Comparison of ENCODE assay signal across 33 mouse cellular contexts in genomic region chr11:103004852-103005251, GRCm38 (mm10). TPM values are rescaled to one million over a fixed set of nuclear protein-coding genes. Genes with fewer than 3 reads are reported as not detected.
DNase-seq lines count a peak whose midpoint lies in the region; ATAC-seq and TF ChIP-seq lines count a peak whose summit lies in the region.
"Had no signal": no experiment of that assay in that cellular context is flagged by ENCODE, and none has a peak within 500 bp of the region (broad histone marks: within the 10 kb centered on the region; RNA-seq: fewer than 3 reads in every experiment).

No protein-coding gene starts in this region.

- ATAC-seq in lung, postnatal 0 days = no peak
- ATAC-seq in limb, embryonic 15.5 days (ENCODE audit: insufficient number of reproducible peaks, low FRiP score, low TSS enrichment, low read depth) = no peak
- ATAC-seq in stomach, embryonic 16.5 days (ENCODE audit: insufficient read depth, low FRiP score) = no peak
- ATAC-seq in megakaryocyte-erythroid progenitor cell, adult 5-6 weeks (replicated peaks; ENCODE audit: low FRiP score, low TSS enrichment, poor library complexity, severe bottlenecking) = no peak
- ATAC-seq: CD4-positive, CD25-positive, alpha-beta regulatory T cell, adult 4 months; forebrain, embryonic 13.5 days; intestine, postnatal 0 days; midbrain, embryonic 15.5 days had no signal

- H3K27ac ChIP-seq in left cerebral cortex, adult 2 months = peak overlapping the region; percentile 53; the same call in 1 of the 2 replicates
- H3K27ac ChIP-seq in lung, postnatal 0 days (ENCODE audit: low read length) = peak overlapping the region; percentile 27; the same call in 1 of the 2 replicates
- 0 out of 2 replicates have a peak overlapping the region, but pooled peaks have one; percentile 57 for H3K27ac ChIP-seq in limb, embryonic 15.5 days
- 0 out of 2 replicates have a peak overlapping the region, but pooled peaks have one; percentile 48 for H3K27ac ChIP-seq in stomach, embryonic 16.5 days (ENCODE audit: low read length)
- H3K27ac ChIP-seq: forebrain, embryonic 13.5 days; heart, adult 2 months; hindbrain, embryonic 14.5 days; midbrain, embryonic 15.5 days; neural tube, embryonic 13.5 days had no signal

- H3K9ac ChIP-seq in lung, postnatal 0 days (replicated peaks; ENCODE audit: low read depth) = no peak overlapping the region
- H3K9ac ChIP-seq in limb, embryonic 15.5 days = no peak overlapping the region
- no peak overlapping the region for H3K9ac ChIP-seq in stomach, embryonic 16.5 days (ENCODE audit: low read length)
- H3K9ac ChIP-seq: forebrain, embryonic 13.5 days; heart, embryonic 12.5 days; hindbrain, embryonic 14.5 days; lung, embryonic 14.5 days; midbrain, embryonic 15.5 days; neural tube, embryonic 13.5 days; stomach, embryonic 15.5 days had no signal

- H3K36me3 ChIP-seq in lung, postnatal 0 days (ENCODE audit: insufficient read depth, low read length) = no peaks in the 10 kb centered on the region
- peaks cover 11% of the 10 kb centered on the region; the same call in 1 of the 2 replicates for H3K36me3 ChIP-seq in limb, embryonic 15.5 days
- H3K36me3 ChIP-seq in stomach, embryonic 16.5 days (ENCODE audit: control insufficient read depth, insufficient read depth, low read length) = no peaks in the 10 kb centered on the region
- H3K36me3 ChIP-seq: midbrain, embryonic 15.5 days had no signal

- no peak for TF ChIP-seq CTCF in left cerebral cortex, adult 2 months (IDR thresholded peaks at IDR 0.05)
- TF ChIP-seq CTCF in lung, postnatal 0 days (IDR thresholded peaks at IDR 0.05) = no peak

- intact Hi-C loops in left cerebral cortex, adult 2 months (cut with DNase I) = no loop called here
- intact Hi-C loops in left cerebral cortex, postnatal 25 days (cut with DNase I) = no loop called here

- H3K4me3 ChIP-seq in left cerebral cortex, adult 2 months = no peak overlapping the region
- H3K4me3 ChIP-seq in lung, postnatal 0 days (ENCODE audit: low read depth, low read length) = no peak overlapping the region
- no peak overlapping the region for H3K4me3 ChIP-seq in limb, embryonic 15.5 days
- H3K4me3 ChIP-seq in stomach, embryonic 16.5 days (replicated peaks; ENCODE audit: low read length) = no peak overlapping the region
- H3K4me3 ChIP-seq: forebrain, embryonic 13.5 days; heart, adult 2 months; heart, embryonic 12.5 days; midbrain, embryonic 15.5 days; neural tube, embryonic 13.5 days; stomach, embryonic 15.5 days had no signal

- H3K9me3 ChIP-seq in lung, postnatal 0 days (ENCODE audit: low read length) = no peaks in the 10 kb centered on the region
- H3K9me3 ChIP-seq in limb, embryonic 15.5 days = no peaks in the 10 kb centered on the region
- H3K9me3 ChIP-seq in stomach, embryonic 16.5 days (replicated peaks; ENCODE audit: control insufficient read depth, low read length) = no peaks in the 10 kb centered on the region
- H3K9me3 ChIP-seq: forebrain, embryonic 13.5 days; heart, embryonic 12.5 days; midbrain, embryonic 15.5 days; neural tube, embryonic 13.5 days; stomach, embryonic 15.5 days had no signal

- no peak for DNase-seq in left cerebral cortex, adult 2 months (ENCODE audit: extremely low spot score in 1 of 2, low spot score in 2 of 2)
- DNase-seq in left cerebral cortex, postnatal 25 days (ENCODE audit: low spot score in 2 of 2) = no peak
- no peak for DNase-seq in lung, postnatal 0 days (ENCODE audit: low spot score)
- DNase-seq in lung, postnatal 4 days = no peak
- DNase-seq: adrenal gland, adult 2 months; adrenal gland, postnatal 36 days; cerebellum, adult 11 months; cerebellum, adult 9-10 months; cerebellum, postnatal 36 days; gastrocnemius, postnatal 36 days; heart, adult 2 months; kidney, adult 9 months; kidney, postnatal 10 days; layer of hippocampus, adult 9-11 months; lung, embryonic 14.5 days; retina, postnatal 1 day; right cerebral cortex, postnatal 14 days; thymus, adult 2 months; thymus, postnatal 36 days had no signal

- WGBS in lung, postnatal 0 days = 87% methylated on average over 1 of the region's 1 CpGs
- 88% methylated on average over 1 of the region's 1 CpGs for WGBS in limb, embryonic 15.5 days
- WGBS in stomach, embryonic 16.5 days = 88% methylated on average over 1 of the region's 1 CpGs

- no peak for TF ChIP-seq EP300 in lung, postnatal 0 days (IDR thresholded peaks at IDR 0.05)

- no peak overlapping the region for H3K4me2 ChIP-seq in lung, postnatal 0 days (replicated peaks; ENCODE audit: low read depth, low read length)
- H3K4me2 ChIP-seq in limb, embryonic 15.5 days = no peak overlapping the region
- H3K4me2 ChIP-seq in stomach, embryonic 16.5 days (ENCODE audit: low read depth, low read length) = no peak overlapping the region
- H3K4me2 ChIP-seq: forebrain, embryonic 13.5 days; heart, embryonic 12.5 days; hindbrain, embryonic 14.5 days; lung, embryonic 14.5 days; midbrain, embryonic 15.5 days; neural tube, embryonic 13.5 days; stomach, embryonic 15.5 days had no signal

- H3K4me1 ChIP-seq in lung, postnatal 0 days (ENCODE audit: insufficient read depth, low read depth, low read length) = peaks cover 18% of the 10 kb centered on the region; the same call in 1 of the 2 replicates
- H3K4me1 ChIP-seq in limb, embryonic 15.5 days = peaks cover 32% of the 10 kb centered on the region
- H3K4me1 ChIP-seq in stomach, embryonic 16.5 days (ENCODE audit: control insufficient read depth, insufficient read depth, low read length) = peaks cover 36% of the 10 kb centered on the region

- H3K27me3 ChIP-seq in lung, postnatal 0 days (replicated peaks; ENCODE audit: insufficient read depth, low read length) = no peaks in the 10 kb centered on the region
- H3K27me3 ChIP-seq in limb, embryonic 15.5 days = no peaks in the 10 kb centered on the region
- no peaks in the 10 kb centered on the region for H3K27me3 ChIP-seq in stomach, embryonic 16.5 days (ENCODE audit: control insufficient read depth, insufficient read depth, low read length)
- H3K27me3 ChIP-seq: forebrain, embryonic 13.5 days; heart, embryonic 12.5 days; midbrain, embryonic 15.5 days; neural tube, embryonic 13.5 days; stomach, embryonic 15.5 days had no signal

RNA-seq across cellular contexts. Expression of gene Nmt1, which starts 23.1 kb away (rescaled TPM):
- 100 to 1,000 TPM; 117 to 130 TPM for total RNA-seq in left cerebral cortex, adult 2 months (2021)
- total RNA-seq in left cerebral cortex, postnatal 25 days (2021) = 100 to 1,000 TPM; 122 to 124 TPM
- 50.5 and 52.1 TPM in 2 replicates for polyA plus RNA-seq in lung, postnatal 0 days (2015; fragmentation: Nextera tagmentation; extraction: Ambion mirVana)
- polyA plus RNA-seq in limb, embryonic 15.5 days (2015; fragmentation: Nextera tagmentation; extraction: Ambion mirVana) = 47.6 and 54.0 TPM in 2 replicates
- 50.8 and 53.7 TPM in 2 replicates for polyA plus RNA-seq in stomach, embryonic 16.5 days (2015; fragmentation: Nextera tagmentation; extraction: Ambion mirVana)
- 33.2 and 36.9 TPM in 2 replicates for total RNA-seq in megakaryocyte-erythroid progenitor cell, adult 5-6 weeks (2014; fragmentation: Nextera tagmentation)
- 37.6 and 42.0 TPM in 2 replicates for total RNA-seq in megakaryocyte-erythroid progenitor cell, adult 5-6 weeks (2017)

RNA-seq across cellular contexts. Expression of gene Dcakd, which starts 23.3 kb away (rescaled TPM):
- total RNA-seq in left cerebral cortex, adult 2 months (2021) = 10 to 100 TPM; 48.3 to 50.9 TPM
- 10 to 100 TPM; 67.7 to 68.1 TPM for total RNA-seq in left cerebral cortex, postnatal 25 days (2021)
- polyA plus RNA-seq in lung, postnatal 0 days (2015; fragmentation: Nextera tagmentation; extraction: Ambion mirVana) = 43.5 and 51.1 TPM in 2 replicates
- 129 and 136 TPM in 2 replicates for polyA plus RNA-seq in limb, embryonic 15.5 days (2015; fragmentation: Nextera tagmentation; extraction: Ambion mirVana)
- 85.2 and 109 TPM in 2 replicates for polyA plus RNA-seq in stomach, embryonic 16.5 days (2015; fragmentation: Nextera tagmentation; extraction: Ambion mirVana)
- 24.5 and 40.3 TPM in 2 replicates for total RNA-seq in megakaryocyte-erythroid progenitor cell, adult 5-6 weeks (2014; fragmentation: Nextera tagmentation)
- 4.0 and 9.3 TPM in 2 replicates for total RNA-seq in megakaryocyte-erythroid progenitor cell, adult 5-6 weeks (2017)

RNA-seq across cellular contexts. Expression of gene C1ql1, which starts 58.4 kb away (rescaled TPM):
- 10 to 100 TPM in 1 of 2 experiments, 1 to 10 TPM in 1; 9.3 to 14.0 TPM for total RNA-seq in left cerebral cortex, adult 2 months (2021)
- 10 to 100 TPM; 16.4 to 17.4 TPM for total RNA-seq in left cerebral cortex, postnatal 25 days (2021)
- 0.30 and 0.31 TPM in 2 replicates for polyA plus RNA-seq in lung, postnatal 0 days (2015; fragmentation: Nextera tagmentation; extraction: Ambion mirVana)
- polyA plus RNA-seq in limb, embryonic 15.5 days (2015; fragmentation: Nextera tagmentation; extraction: Ambion mirVana) = 0.81 and 1.2 TPM in 2 replicates
- 1.3 and 1.7 TPM in 2 replicates for polyA plus RNA-seq in stomach, embryonic 16.5 days (2015; fragmentation: Nextera tagmentation; extraction: Ambion mirVana)
- total RNA-seq in megakaryocyte-erythroid progenitor cell, adult 5-6 weeks (2014; fragmentation: Nextera tagmentation) = not detected in 2 replicates
- total RNA-seq in megakaryocyte-erythroid progenitor cell, adult 5-6 weeks (2017) = not detected in 2 replicates
- total RNA-seq: heart, adult 2 months; hematopoietic stem cell, adult 5-6 weeks; liver, adult 2 months had no signal
- polyA plus RNA-seq: CD4-positive, CD25-positive, alpha-beta regulatory T cell, adult 4 months; heart, postnatal 0 days; liver, adult 2 months had no signal

Comparison
In these comparisons a context has a peak if more than half of its experiments do, and no peak if none do; other contexts are left out.
1. RNA of gene C1ql1, which starts 58.4 kb away (total RNA-seq): 16.4 to 17.4 TPM in left cerebral cortex, postnatal 25 days and 9.3 to 14.0 TPM in left cerebral cortex, adult 2 months; not detected in megakaryocyte-erythroid progenitor cell, adult 5-6 weeks; every median in the first group is over 10 times any median in the second.
2. Peak in every context shown above with its lines, with median percentiles within 50 percentile points of each other: H3K27ac ChIP-seq.